Comparison of ENCODE assay signal across 27 mouse cellular contexts in the genomic region with DNA sequence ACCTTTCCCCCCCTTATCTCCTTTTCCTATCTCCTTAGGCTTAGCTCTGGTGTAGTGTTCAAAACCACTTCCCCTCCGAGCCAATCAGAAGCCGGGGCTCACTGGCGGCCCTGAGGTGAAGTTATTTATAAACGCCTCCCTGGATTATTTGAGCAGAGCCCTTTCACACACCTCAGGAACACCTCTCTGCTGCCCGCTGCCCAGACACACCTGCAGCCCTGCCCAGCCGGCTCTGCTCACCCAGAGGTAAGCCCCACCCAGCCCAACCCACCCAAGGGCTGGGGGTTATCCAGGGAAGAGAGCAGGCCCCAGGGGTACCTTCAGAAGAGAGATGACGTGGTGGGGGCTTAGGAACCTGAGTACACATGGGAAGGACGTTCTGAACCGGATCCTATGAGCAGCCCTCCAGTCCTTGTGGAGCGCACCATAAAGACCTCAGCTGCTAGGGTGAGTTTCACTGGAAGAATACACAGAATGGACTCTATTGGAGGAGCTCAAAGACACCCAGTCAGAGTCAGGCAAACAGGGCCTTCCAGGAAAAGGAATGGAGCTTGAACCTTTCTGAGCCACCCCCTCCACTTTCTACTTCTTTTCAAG. TPM values are rescaled to one million over a fixed set of nuclear protein-coding genes. Genes with fewer than 3 reads are reported as not detected.
DNase-seq lines count a peak whose midpoint lies in the region; ATAC-seq and TF ChIP-seq lines count a peak whose summit lies in the region.
"Had no signal": no experiment of that assay in that cellular context is flagged by ENCODE, and none has a peak within 500 bp of the region (broad histone marks: within the 10 kb centered on the region; RNA-seq: fewer than 3 reads in every experiment).

Gene Slc26a9, plus strand, starts transcription at position 155 of the 597 bp plus-strand sequence.

- ATAC-seq in heart, embryonic 15.5 days (replicated peaks; ENCODE audit: insufficient number of reproducible peaks, insufficient read depth, low FRiP score, low read depth), result no peak
- ATAC-seq in intestine, embryonic 16.5 days, result peak; percentile 69
- peak; percentile 72 for ATAC-seq in lung, embryonic 15.5 days (ENCODE audit: borderline replicate concordance, extremely low read depth, low FRiP score, low TSS enrichment)
- ATAC-seq: forebrain, embryonic 13.5 days; inflammation-experienced regulatory T-cells, adult 6 months had no signal

- DNase-seq in heart, adult 8-10 months (ENCODE audit: low spot score), result no peak
- DNase-seq in lung, postnatal 36 days, result peak; percentile 54
- no peak for DNase-seq in cerebellum, adult 2 months
- DNase-seq in right cerebral cortex, postnatal 25 days, result no peak
- DNase-seq in thymus, postnatal 14 days, result no peak
- DNase-seq: cerebellum, adult 11-12 months; cerebellum, postnatal 14 days; gastrocnemius, adult 2 months; heart, postnatal 14 days; midbrain, embryonic 14.5 days; right cerebral cortex, postnatal 14 days; spleen, adult 18-20 months; thymus, adult 18-20 months had no signal

- no peaks in the 10 kb centered on the region for H3K9me3 ChIP-seq in heart, embryonic 15.5 days (replicated peaks)
- no peaks in the 10 kb centered on the region for H3K9me3 ChIP-seq in intestine, embryonic 16.5 days (ENCODE audit: control insufficient read depth, low read length)
- H3K9me3 ChIP-seq in lung, embryonic 15.5 days, result no peaks in the 10 kb centered on the region
- H3K9me3 ChIP-seq: embryonic facial prominence, embryonic 12.5 days; forebrain, embryonic 13.5 days; heart, embryonic 12.5 days; hindbrain, embryonic 12.5 days had no signal

- H3K27ac ChIP-seq in heart, embryonic 15.5 days, result 0 out of 2 replicates have a peak within 1 kb of the TSS, but pooled peaks have one; percentile 22
- H3K27ac ChIP-seq in intestine, embryonic 16.5 days (ENCODE audit: low read length), result no peak within 1 kb of the TSS
- peak within 1 kb of the TSS; percentile 59 for H3K27ac ChIP-seq in lung, embryonic 15.5 days
- no peak within 1 kb of the TSS for H3K27ac ChIP-seq in cerebellum, adult 2 months (ENCODE audit: insufficient read depth, low read length)
- H3K27ac ChIP-seq: embryonic facial prominence, embryonic 12.5 days; forebrain, embryonic 13.5 days; gastrocnemius, adult 2 months; hindbrain, embryonic 12.5 days; kidney, postnatal 0 days had no signal

- no peaks in the 10 kb centered on the region for H3K36me3 ChIP-seq in heart, embryonic 15.5 days
- no peaks in the 10 kb centered on the region for H3K36me3 ChIP-seq in intestine, embryonic 16.5 days (ENCODE audit: control insufficient read depth, insufficient read depth, low read length)
- no peaks in the 10 kb centered on the region for H3K36me3 ChIP-seq in lung, embryonic 15.5 days
- H3K36me3 ChIP-seq: embryonic facial prominence, embryonic 12.5 days; heart, embryonic 12.5 days; hindbrain, embryonic 12.5 days had no signal

- H3K4me3 ChIP-seq in heart, embryonic 15.5 days, result no peak within 1 kb of the TSS
- H3K4me3 ChIP-seq in intestine, embryonic 16.5 days (ENCODE audit: low read length), result no peak within 1 kb of the TSS
- peak within 1 kb of the TSS; percentile 30 for H3K4me3 ChIP-seq in lung, embryonic 15.5 days
- no peak within 1 kb of the TSS for H3K4me3 ChIP-seq in cerebellum, adult 2 months (replicated peaks; ENCODE audit: insufficient read depth, low read depth, low read length)
- H3K4me3 ChIP-seq: embryonic facial prominence, embryonic 12.5 days; erythroblast, embryonic 14.5 days; forebrain, embryonic 13.5 days; gastrocnemius, adult 2 months; heart, embryonic 12.5 days; hindbrain, embryonic 12.5 days had no signal

- WGBS in heart, embryonic 15.5 days, result 57% methylated on average over 10 of the region's 10 CpGs
- 45% methylated on average over 10 of the region's 10 CpGs for WGBS in intestine, embryonic 16.5 days
- WGBS in lung, embryonic 15.5 days, result 46% methylated on average over 10 of the region's 10 CpGs
- 94% methylated on average over 10 of the region's 10 CpGs for WGBS in cerebellum, adult 2 months

- 0 out of 2 replicates have a peak, but pooled peaks cover 4% of the 10 kb centered on the region for H3K27me3 ChIP-seq in heart, embryonic 15.5 days
- H3K27me3 ChIP-seq in intestine, embryonic 16.5 days (replicated peaks; ENCODE audit: control insufficient read depth, insufficient read depth, low read length), result no peaks in the 10 kb centered on the region
- H3K27me3 ChIP-seq in lung, embryonic 15.5 days, result no peaks in the 10 kb centered on the region
- no peaks in the 10 kb centered on the region for H3K27me3 ChIP-seq in cerebellum, adult 2 months (ENCODE audit: control insufficient read depth, insufficient read depth, low read length)
- H3K27me3 ChIP-seq: embryonic facial prominence, embryonic 12.5 days; forebrain, embryonic 13.5 days; hindbrain, embryonic 12.5 days had no signal

- TF ChIP-seq CTCF in cerebellum, adult 2 months (IDR thresholded peaks at IDR 0.05; ENCODE audit: borderline replicate concordance, insufficient read depth, low read depth, low read length), result no peak

- no peak within 1 kb of the TSS for H3K9ac ChIP-seq in heart, embryonic 15.5 days
- H3K9ac ChIP-seq in intestine, embryonic 16.5 days (ENCODE audit: low read depth, low read length), result no peak within 1 kb of the TSS
- H3K9ac ChIP-seq in lung, embryonic 15.5 days, result peak within 1 kb of the TSS; percentile 20; the same call in 1 of the 2 replicates
- H3K9ac ChIP-seq: embryonic facial prominence, embryonic 12.5 days; forebrain, embryonic 13.5 days; heart, embryonic 12.5 days; hindbrain, embryonic 12.5 days had no signal

- peaks cover 12% of the 10 kb centered on the region for H3K4me1 ChIP-seq in heart, embryonic 15.5 days (replicated peaks)
- peaks cover 7% of the 10 kb centered on the region for H3K4me1 ChIP-seq in intestine, embryonic 16.5 days (ENCODE audit: control insufficient read depth, insufficient read depth, low read length)
- H3K4me1 ChIP-seq in lung, embryonic 15.5 days, result peaks cover 7% of the 10 kb centered on the region; the same call in 1 of the 2 replicates
- no peaks in the 10 kb centered on the region for H3K4me1 ChIP-seq in cerebellum, adult 2 months (ENCODE audit: control insufficient read depth, insufficient read depth, low read length)
- H3K4me1 ChIP-seq: forebrain, embryonic 13.5 days; hindbrain, embryonic 12.5 days had no signal

- TF ChIP-seq POLR2A in cerebellum, adult 2 months (IDR thresholded peaks at IDR 0.05; ENCODE audit: borderline replicate concordance, insufficient read depth, low read length), result no peak

- H3K4me2 ChIP-seq in heart, embryonic 15.5 days, result no peak within 1 kb of the TSS
- no peak within 1 kb of the TSS for H3K4me2 ChIP-seq in intestine, embryonic 16.5 days (ENCODE audit: low read depth, low read length)
- H3K4me2 ChIP-seq in lung, embryonic 15.5 days, result peak within 1 kb of the TSS; percentile 44
- H3K4me2 ChIP-seq: embryonic facial prominence, embryonic 12.5 days; forebrain, embryonic 13.5 days; heart, embryonic 12.5 days; hindbrain, embryonic 12.5 days had no signal

RNA-seq across cellular contexts. Expression of gene Slc26a9, which starts in this region (rescaled TPM):
- polyA plus RNA-seq in heart, embryonic 15.5 days (2015; fragmentation: Nextera tagmentation; extraction: Ambion mirVana), result 0.08 and 0.22 TPM in 2 replicates
- total RNA-seq in heart, adult 8-10 months (2022), result under 1 TPM in 3 of 4 experiments, not detected in 1; 0.06 to 0.16 (median 0.09) TPM
- polyA plus RNA-seq in intestine, embryonic 16.5 days (2015; fragmentation: Nextera tagmentation; extraction: Ambion mirVana), result 2.1 and 2.8 TPM in 2 replicates
- polyA plus RNA-seq in lung, embryonic 15.5 days (2015; fragmentation: Nextera tagmentation; extraction: Ambion mirVana), result 4.2 and 5.3 TPM in 2 replicates
- 0.05 TPM in 2 replicates for polyA plus RNA-seq in cerebellum, adult 2 months (2012; rRNA removed)
- total RNA-seq: gastrocnemius, adult 2 months; heart, postnatal 14 days; megakaryocyte, adult 5-6 weeks had no signal
- polyA plus RNA-seq: erythroblast, embryonic 14.5 days; inflammation-experienced regulatory T-cells, adult 6 months; limb, embryonic 11.5 days; liver, adult 2 months; neural tube, embryonic 11.5 days had no signal

Comparison
In these comparisons a context has a peak if more than half of its experiments do, and no peak if none do; other contexts are left out.
1. H3K27ac ChIP-seq: peak in heart, embryonic 15.5 days (single experiment) and lung, embryonic 15.5 days (single experiment); none in intestine, embryonic 16.5 days (single experiment) and cerebellum, adult 2 months (single experiment).